Mouse (Mus musculus) embryonic facial prominence, embryonic 15.5 days (tissue): ENCODE results near the gene Slc39a3. TPM values are rescaled to one million over a fixed set of nuclear protein-coding genes. Genes with fewer than 3 reads are reported as not detected.

Source experiments
- ATAC-seq: fragments of 200-750 bp; cut with Nextera tagmentation; 2 replicates; pipeline ENCODE4 v1.8.0; 2017; ENCODE audit warnings: low read depth, moderate TSS enrichment; ENCODE audit not compliant: insufficient number of reproducible peaks, low FRiP score, low TSS enrichment
- H3K27ac ChIP-seq: fragments of 300-500 bp; sonication (generic); replicated peaks from 2 replicates; pipeline ENCODE4 v1.5.1; 2015; ENCODE audit warnings: mild to moderate bottlenecking, inconsistent platforms
- H3K27me3 ChIP-seq: fragments of 300-500 bp; sonication (generic); 2 replicates; pipeline ENCODE4 v1.6.1; 2015; ENCODE audit warnings: inconsistent platforms
- H3K36me3 ChIP-seq: fragments of 300-500 bp; sonication (generic); 2 replicates; pipeline ENCODE4 v1.6.1; 2015; ENCODE audit warnings: mild to moderate bottlenecking, inconsistent platforms
- H3K4me1 ChIP-seq: fragments of 300-500 bp; sonication (generic); 2 replicates; pipeline ENCODE4 v1.6.1; 2015; ENCODE audit warnings: inconsistent platforms
- H3K4me2 ChIP-seq: fragments of 300-500 bp; sonication (generic); replicated peaks from 2 replicates; pipeline ENCODE4 v1.6.1; 2015; ENCODE audit warnings: mild to moderate bottlenecking, inconsistent platforms
- H3K4me3 ChIP-seq: fragments of 300-500 bp; sonication (generic); replicated peaks from 2 replicates; pipeline ENCODE4 v1.5.1; 2015; ENCODE audit warnings: mild to moderate bottlenecking, inconsistent platforms
- H3K9ac ChIP-seq: fragments of 300-500 bp; sonication (generic); 2 replicates; pipeline ENCODE4 v1.6.1; 2015; ENCODE audit warnings: inconsistent platforms
- H3K9me3 ChIP-seq: fragments of 300-500 bp; sonication (generic); replicated peaks from 2 replicates; pipeline ENCODE4 v1.6.1; 2016; ENCODE audit warnings: inconsistent platforms
- WGBS: fragments of 180-500 bp; shearing (Covaris S2); methylation state at CpG from one replicate; pipeline ENCODE4 v1.1.7; 2015; 5-methylcytosine and 5-hydroxymethylcytosine counted together
- polyA plus RNA-seq: library from polyadenylated mRNA; unstranded; fragments of >200 nt; fragmentation: Nextera tagmentation; extraction: Ambion mirVana; gene quantifications from 2 replicates; pipeline ENCODE4 v1.2.1, GENCODE M21; 2015

Slc39a3 gene
- polyA plus RNA-seq, 1 experiment from 2014 or later, result 22.7 TPM

- Histone ChIP-seq H3K4me3 (no peak overlapping the region), H3K9ac (no peak overlapping the region), H3K36me3 (no peaks in the 10 kb centered on the region), H3K4me1 (peaks cover 11% of the 10 kb centered on the region), H3K9me3 (no peaks in the 10 kb centered on the region), H3K27ac (no peak overlapping the region), H3K4me2 (no peak overlapping the region), H3K27me3 (peaks cover 16% of the 10 kb centered on the region)
- no peak for ATAC-seq
- 49% methylated on average over 28 of the region's 28 CpGs for WGBS
Measured at GRCm38 (mm10) chr10:81000197-81001062, 36.8 kb downstream of the Slc39a3 start.

- no peaks in the 10 kb centered on the region for H3K36me3 ChIP-seq
- ATAC-seq, result peak; percentile 53; the same call in 1 of the 2 replicates
- H3K9ac ChIP-seq, result no peak overlapping the region
- H3K4me2 ChIP-seq, result peak overlapping the region; percentile 43
- WGBS, result 29% methylated on average over 37 of the region's 37 CpGs
- H3K4me3 ChIP-seq, result no peak overlapping the region
- peaks cover 17% of the 10 kb centered on the region for H3K4me1 ChIP-seq
- H3K27me3 ChIP-seq, result peaks cover 16% of the 10 kb centered on the region
- no peaks in the 10 kb centered on the region for H3K9me3 ChIP-seq
- no peak overlapping the region for H3K27ac ChIP-seq
Measured at GRCm38 (mm10) chr10:80999362-81000196, 37.6 kb downstream of the Slc39a3 start.

- 14% methylated on average over 12 of the region's 12 CpGs for WGBS
- Histone ChIP-seq H3K9me3 (no peaks in the 10 kb centered on the region), H3K4me3 (no peak overlapping the region), H3K27me3 (peaks cover 17% of the 10 kb centered on the region), H3K4me1 (peaks cover 18% of the 10 kb centered on the region), H3K36me3 (no peaks in the 10 kb centered on the region), H3K9ac (no peak overlapping the region), H3K27ac (no peak overlapping the region), H3K4me2 (no peak overlapping the region)
- ATAC-seq, result no peak
Measured at GRCm38 (mm10) chr10:80998778-80999177, 38.4 kb downstream of the Slc39a3 start.

- Histone ChIP-seq H3K4me2 (no peak overlapping the region), H3K27ac (no peak overlapping the region), H3K4me3 (no peak overlapping the region), H3K27me3 (peaks cover 21% of the 10 kb centered on the region), H3K9ac (no peak overlapping the region), H3K36me3 (no peaks in the 10 kb centered on the region), H3K4me1 (peaks cover 18% of the 10 kb centered on the region), H3K9me3 (no peaks in the 10 kb centered on the region)
- no peak for ATAC-seq
- 37% methylated on average over 14 of the region's 14 CpGs for WGBS
Measured at GRCm38 (mm10) chr10:80998021-80998420, 39.2 kb downstream of the Slc39a3 start.

GRCm38 (mm10) chr10:80997332-80997731, 39.9 kb downstream of the Slc39a3 start:
- H3K4me1 ChIP-seq, result peaks cover 18% of the 10 kb centered on the region
- H3K9me3 ChIP-seq, result no peaks in the 10 kb centered on the region
- no peaks in the 10 kb centered on the region for H3K36me3 ChIP-seq
- H3K27me3 ChIP-seq, result peaks cover 21% of the 10 kb centered on the region
- no peak overlapping the region for H3K4me3 ChIP-seq
- H3K4me2 ChIP-seq, result no peak overlapping the region
- WGBS, result 73% methylated on average over 8 of the region's 8 CpGs
- H3K27ac ChIP-seq, result no peak overlapping the region
- H3K9ac ChIP-seq, result no peak overlapping the region
- ATAC-seq, result no peak

GRCm38 (mm10) chr10:80996501-80996900, 40.7 kb downstream of the Slc39a3 start:
- H3K27ac ChIP-seq, result no peak overlapping the region
- no peak overlapping the region for H3K4me3 ChIP-seq
- H3K4me1 ChIP-seq, result peaks cover 18% of the 10 kb centered on the region
- 93% methylated on average over 8 of the region's 8 CpGs for WGBS
- no peaks in the 10 kb centered on the region for H3K9me3 ChIP-seq
- no peak overlapping the region for H3K4me2 ChIP-seq
- no peak overlapping the region for H3K9ac ChIP-seq
- no peaks in the 10 kb centered on the region for H3K36me3 ChIP-seq
- peaks cover 21% of the 10 kb centered on the region for H3K27me3 ChIP-seq
- ATAC-seq, result no peak

GRCm38 (mm10) chr10:80995091-80995632, 42.1 kb downstream of the Slc39a3 start:
- Histone ChIP-seq H3K9ac (no peak overlapping the region), H3K4me1 (peaks cover 18% of the 10 kb centered on the region), H3K27me3 (peaks cover 21% of the 10 kb centered on the region), H3K27ac (no peak overlapping the region), H3K4me3 (0 out of 2 replicates have a peak overlapping the region, but pooled peaks have one; percentile 9), H3K9me3 (no peaks in the 10 kb centered on the region), H3K4me2 (peak overlapping the region; percentile 35; the same call in 1 of the 2 replicates), H3K36me3 (no peaks in the 10 kb centered on the region)
- 9% methylated on average over 21 of the region's 21 CpGs for WGBS
- no peak for ATAC-seq

GRCm38 (mm10) chr10:80994621-80995020, 42.6 kb downstream of the Slc39a3 start:
- Histone ChIP-seq H3K4me3 (no peak overlapping the region), H3K4me1 (peaks cover 16% of the 10 kb centered on the region), H3K27me3 (peaks cover 21% of the 10 kb centered on the region), H3K9ac (no peak overlapping the region), H3K9me3 (no peaks in the 10 kb centered on the region), H3K4me2 (peak overlapping the region; percentile 35; the same call in 1 of the 2 replicates), H3K36me3 (no peaks in the 10 kb centered on the region), H3K27ac (no peak overlapping the region)
- no peak for ATAC-seq
- 54% methylated on average over 4 of the region's 4 CpGs for WGBS

GRCm38 (mm10) chr10:80993276-80993675, 44.0 kb downstream of the Slc39a3 start:
- H3K9me3 ChIP-seq, result no peaks in the 10 kb centered on the region
- no peak overlapping the region for H3K9ac ChIP-seq
- WGBS, result 63% methylated on average over 5 of the region's 5 CpGs
- peaks cover 7% of the 10 kb centered on the region for H3K4me1 ChIP-seq
- no peaks in the 10 kb centered on the region for H3K36me3 ChIP-seq
- peaks cover 15% of the 10 kb centered on the region for H3K27me3 ChIP-seq
- no peak overlapping the region for H3K4me2 ChIP-seq
- ATAC-seq, result no peak
- no peak overlapping the region for H3K27ac ChIP-seq
- H3K4me3 ChIP-seq, result no peak overlapping the region

- peaks cover 12% of the 10 kb centered on the region for H3K4me1 ChIP-seq
- no peaks in the 10 kb centered on the region for H3K36me3 ChIP-seq
- H3K27ac ChIP-seq, result no peak overlapping the region
- H3K9ac ChIP-seq, result no peak overlapping the region
- no peak overlapping the region for H3K4me3 ChIP-seq
- no peak for ATAC-seq
- H3K4me2 ChIP-seq, result no peak overlapping the region
- 0 out of 2 replicates have a peak, but pooled peaks cover 6% of the 10 kb centered on the region for H3K27me3 ChIP-seq
- 71% methylated on average over 1 of the region's 1 CpGs for WGBS
- no peaks in the 10 kb centered on the region for H3K9me3 ChIP-seq
Measured at GRCm38 (mm10) chr10:80991945-80992344, 45.3 kb downstream of the Slc39a3 start.

GRCm38 (mm10) chr10:80991007-80991406, 46.2 kb downstream of the Slc39a3 start:
- peaks cover 12% of the 10 kb centered on the region for H3K4me1 ChIP-seq
- peaks cover 15% of the 10 kb centered on the region for H3K27me3 ChIP-seq
- H3K9ac ChIP-seq, result no peak overlapping the region
- H3K36me3 ChIP-seq, result no peaks in the 10 kb centered on the region
- no peak for ATAC-seq
- no peaks in the 10 kb centered on the region for H3K9me3 ChIP-seq
- WGBS, result 20% methylated on average over 3 of the region's 3 CpGs
- H3K4me3 ChIP-seq, result no peak overlapping the region
- H3K4me2 ChIP-seq, result no peak overlapping the region
- no peak overlapping the region for H3K27ac ChIP-seq
